Mouse (Mus musculus): ENCODE results near the gene Slc12a1. TPM values are rescaled to one million over a fixed set of nuclear protein-coding genes. Genes with fewer than 3 reads are reported as not detected.
"Not testable (repeated sequence)": the region's sequence is repeated elsewhere in the genome, so short reads cannot be mapped to it uniquely, and the experiment has no call there.

Slc12a1 gene
- 0.11 TPM in 1 of 2 replicates, not detected in the other for polyA plus RNA-seq (2014; fragmentation: Nextera tagmentation; extraction: Ambion mirVana)

GRCm38 (mm10) chr2:125152388-125152787 is at the start of gene Slc12a1:
Gene Slc12a1 (plus strand): TSS chr2:125152505.
- DNase-seq (no peak), ATAC-seq (ENCODE audit: low FRiP score, low TSS enrichment) (no peak)
- no peaks in the 10 kb centered on the region for H3K9me3 ChIP-seq (ENCODE audit: control insufficient read depth, low read length)
- H3K4me2 ChIP-seq (ENCODE audit: low read length): no peak within 1 kb of the TSS
- H3K36me3 ChIP-seq (ENCODE audit: control insufficient read depth, insufficient read depth, low read length): no peaks in the 10 kb centered on the region
- no peaks in the 10 kb centered on the region for H3K27me3 ChIP-seq (ENCODE audit: control insufficient read depth, insufficient read depth, low read length)
- 88% methylated on average over 6 of the region's 6 CpGs for WGBS
- no peaks in the 10 kb centered on the region for H3K4me1 ChIP-seq (ENCODE audit: control insufficient read depth, insufficient read depth, low read length)
- H3K27ac ChIP-seq (replicated peaks; ENCODE audit: low read depth, low read length): no peak within 1 kb of the TSS
- no peak within 1 kb of the TSS for H3K9ac ChIP-seq (replicated peaks; ENCODE audit: low read length)
- no peak within 1 kb of the TSS for H3K4me3 ChIP-seq (replicated peaks; ENCODE audit: low read depth, low read length)

GRCm38 (mm10) chr2:125104491-125104890 is 47.8 kb upstream of the Slc12a1 start:
- H3K36me3 ChIP-seq (ENCODE audit: control insufficient read depth, insufficient read depth, low read length): peaks cover 44% of the 10 kb centered on the region
- WGBS: 97% methylated on average over 13 of the region's 13 CpGs
- H3K27me3 ChIP-seq (ENCODE audit: control insufficient read depth, insufficient read depth, low read length); H3K4me3 ChIP-seq (replicated peaks; ENCODE audit: low read depth, low read length); ATAC-seq (ENCODE audit: low FRiP score, low TSS enrichment); H3K9ac ChIP-seq (replicated peaks; ENCODE audit: low read length); DNase-seq; H3K27ac ChIP-seq (replicated peaks; ENCODE audit: low read depth, low read length); H3K9me3 ChIP-seq (ENCODE audit: control insufficient read depth, low read length); H3K4me1 ChIP-seq (ENCODE audit: control insufficient read depth, insufficient read depth, low read length); H3K4me2 ChIP-seq (ENCODE audit: low read length): not testable (repeated sequence)

- H3K9me3 ChIP-seq (ENCODE audit: control insufficient read depth, low read length); H3K27me3 ChIP-seq (ENCODE audit: control insufficient read depth, insufficient read depth, low read length); ATAC-seq (ENCODE audit: low FRiP score, low TSS enrichment); H3K4me3 ChIP-seq (replicated peaks; ENCODE audit: low read depth, low read length); H3K27ac ChIP-seq (replicated peaks; ENCODE audit: low read depth, low read length); H3K9ac ChIP-seq (replicated peaks; ENCODE audit: low read length); H3K4me1 ChIP-seq (ENCODE audit: control insufficient read depth, insufficient read depth, low read length); H3K4me2 ChIP-seq (ENCODE audit: low read length); DNase-seq: not testable (repeated sequence)
- WGBS: 84% methylated on average over 4 of the region's 4 CpGs
- peaks cover 41% of the 10 kb centered on the region for H3K36me3 ChIP-seq (ENCODE audit: control insufficient read depth, insufficient read depth, low read length)
Measured at GRCm38 (mm10) chr2:125106536-125106935, 45.8 kb upstream of the Slc12a1 start.

DNA sequence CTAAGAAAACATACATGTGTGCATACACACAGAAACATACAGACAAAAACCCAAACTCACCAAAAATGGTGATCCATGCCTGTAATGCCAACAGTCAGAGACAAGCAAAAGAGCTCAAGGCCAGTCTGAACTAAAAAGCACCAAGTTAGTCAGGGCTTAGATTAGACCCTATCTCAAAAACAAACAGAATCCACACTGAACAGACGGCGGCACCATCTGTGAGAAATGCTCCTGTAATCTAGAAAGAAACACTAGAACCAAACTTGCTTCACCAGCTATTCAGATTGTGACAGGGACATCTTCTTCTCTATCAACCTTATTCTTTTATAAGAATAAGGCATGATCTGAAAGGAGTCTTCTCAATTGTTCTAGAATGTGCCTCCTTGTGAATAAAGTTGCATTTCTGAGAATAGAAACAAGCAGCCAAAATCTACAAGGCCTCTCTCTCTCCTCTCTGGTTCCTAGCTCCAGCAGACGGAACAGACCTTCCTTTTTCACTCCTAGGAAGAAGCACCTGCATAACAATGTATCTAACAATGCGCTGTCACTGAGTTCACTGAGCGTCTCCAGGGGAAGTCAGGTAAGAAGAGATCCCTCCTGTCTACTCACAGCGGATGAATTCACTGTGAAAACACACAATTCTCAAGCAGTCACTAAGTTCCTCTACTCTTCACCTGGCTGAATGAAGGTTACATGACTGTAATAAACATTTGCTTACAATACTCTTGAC is 32.8 kb upstream of the Slc12a1 start:
- Histone ChIP-seq H3K27me3 (ENCODE audit: control insufficient read depth, insufficient read depth, low read length) (no peaks in the 10 kb centered on the region), H3K36me3 (ENCODE audit: control insufficient read depth, insufficient read depth, low read length) (peaks cover 11% of the 10 kb centered on the region), H3K4me1 (ENCODE audit: control insufficient read depth, insufficient read depth, low read length) (peaks cover 22% of the 10 kb centered on the region), H3K27ac (replicated peaks; ENCODE audit: low read depth, low read length) (no peak overlapping the region), H3K9ac (replicated peaks; ENCODE audit: low read length) (no peak overlapping the region), H3K9me3 (ENCODE audit: control insufficient read depth, low read length) (no peaks in the 10 kb centered on the region), H3K4me3 (replicated peaks; ENCODE audit: low read depth, low read length) (no peak overlapping the region), H3K4me2 (ENCODE audit: low read length) (peak overlapping the region; percentile 3; the same call in 1 of the 2 replicates)
- DNase-seq (no peak), ATAC-seq (ENCODE audit: low FRiP score, low TSS enrichment) (no peak)
- 67% methylated on average over 6 of the region's 6 CpGs for WGBS

- DNase-seq: peak; percentile 61
- H3K27ac ChIP-seq (replicated peaks; ENCODE audit: low read depth, low read length): peak overlapping the region; percentile 97
- H3K4me3 ChIP-seq (replicated peaks; ENCODE audit: low read depth, low read length): peak overlapping the region; percentile 76
- H3K27me3 ChIP-seq (ENCODE audit: control insufficient read depth, insufficient read depth, low read length): no peaks in the 10 kb centered on the region
- peaks cover 22% of the 10 kb centered on the region for H3K4me1 ChIP-seq (ENCODE audit: control insufficient read depth, insufficient read depth, low read length)
- 2% methylated on average over 4 of the region's 4 CpGs for WGBS
- no peaks in the 10 kb centered on the region for H3K36me3 ChIP-seq (ENCODE audit: control insufficient read depth, insufficient read depth, low read length)
- peak overlapping the region; percentile 70 for H3K4me2 ChIP-seq (ENCODE audit: low read length)
- H3K9me3 ChIP-seq (ENCODE audit: control insufficient read depth, low read length): no peaks in the 10 kb centered on the region
- peak; percentile 44; the same call in 1 of the 2 replicates for ATAC-seq (ENCODE audit: low FRiP score, low TSS enrichment)
- peak overlapping the region; percentile 99 for H3K9ac ChIP-seq (replicated peaks; ENCODE audit: low read length)
Measured at GRCm38 (mm10) chr2:125122288-125122623, 30.0 kb upstream of the Slc12a1 start.

DNA sequence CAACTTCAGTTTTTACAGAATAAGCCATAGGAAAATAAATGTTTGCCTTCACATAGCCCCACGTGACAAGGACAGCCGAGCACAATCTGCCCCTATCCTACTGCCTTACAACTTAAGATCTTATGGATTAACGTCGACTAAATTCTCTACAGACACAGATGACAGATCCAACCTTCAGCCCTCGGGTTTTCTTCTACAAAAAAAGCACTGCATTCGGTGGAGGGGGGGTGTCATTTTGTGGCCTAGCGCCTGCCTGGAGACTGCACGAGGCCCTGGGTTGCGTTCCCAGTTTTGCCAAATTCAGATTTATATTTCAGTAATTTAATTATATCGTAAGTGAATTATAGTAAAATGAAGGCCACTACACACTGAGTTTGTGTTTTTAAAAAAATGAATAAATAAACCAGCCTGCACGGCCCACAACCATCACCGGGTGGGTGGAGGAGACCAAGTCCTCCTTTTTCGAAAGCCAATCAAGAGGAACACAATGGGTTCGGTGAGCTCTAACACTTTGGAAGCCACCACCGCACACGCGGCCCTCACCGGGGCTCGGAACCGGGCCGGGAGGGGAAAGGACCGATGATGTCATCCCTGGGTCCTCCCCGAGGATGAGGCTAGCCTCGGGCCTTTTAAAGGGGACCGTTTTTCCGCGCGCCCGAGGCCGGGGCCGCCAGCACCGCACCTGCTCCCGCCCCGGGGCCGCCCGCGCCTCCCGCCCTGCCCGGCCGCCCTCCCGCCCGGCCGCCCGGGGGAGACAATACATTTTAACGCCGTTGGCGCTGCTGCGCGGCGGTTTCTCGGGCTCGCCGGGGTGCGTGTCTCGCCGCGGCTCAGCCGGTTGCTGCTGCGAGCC is 29.5 kb upstream of the Slc12a1 start:
- DNase-seq: peak; percentile 72
- peak overlapping the region; percentile 70 for H3K4me2 ChIP-seq (ENCODE audit: low read length)
- no peaks in the 10 kb centered on the region for H3K9me3 ChIP-seq (ENCODE audit: control insufficient read depth, low read length)
- H3K36me3 ChIP-seq (ENCODE audit: control insufficient read depth, insufficient read depth, low read length): no peaks in the 10 kb centered on the region
- H3K27ac ChIP-seq (replicated peaks; ENCODE audit: low read depth, low read length): peak overlapping the region; percentile 97
- WGBS: under 1% methylated on average over 57 of the region's 59 CpGs
- H3K27me3 ChIP-seq (ENCODE audit: control insufficient read depth, insufficient read depth, low read length): no peaks in the 10 kb centered on the region
- H3K4me3 ChIP-seq (replicated peaks; ENCODE audit: low read depth, low read length): peak overlapping the region; percentile 76
- peak; percentile 74 for ATAC-seq (ENCODE audit: low FRiP score, low TSS enrichment)
- peaks cover 22% of the 10 kb centered on the region for H3K4me1 ChIP-seq (ENCODE audit: control insufficient read depth, insufficient read depth, low read length)
- peak overlapping the region; percentile 99 for H3K9ac ChIP-seq (replicated peaks; ENCODE audit: low read length)

- H3K9me3 ChIP-seq (ENCODE audit: control insufficient read depth, low read length): no peaks in the 10 kb centered on the region
- H3K27ac ChIP-seq (replicated peaks; ENCODE audit: low read depth, low read length): peak within 1 kb of the TSS; percentile 97
- DNase-seq: peak; percentile 95
- peak within 1 kb of the TSS; percentile 76 for H3K4me3 ChIP-seq (replicated peaks; ENCODE audit: low read depth, low read length)
- H3K4me1 ChIP-seq (ENCODE audit: control insufficient read depth, insufficient read depth, low read length): peaks cover 22% of the 10 kb centered on the region
- peak within 1 kb of the TSS; percentile 70 for H3K4me2 ChIP-seq (ENCODE audit: low read length)
- H3K9ac ChIP-seq (replicated peaks; ENCODE audit: low read length): peak within 1 kb of the TSS; percentile 99
- no peaks in the 10 kb centered on the region for H3K36me3 ChIP-seq (ENCODE audit: control insufficient read depth, insufficient read depth, low read length)
- no peaks in the 10 kb centered on the region for H3K27me3 ChIP-seq (ENCODE audit: control insufficient read depth, insufficient read depth, low read length)
- peak; percentile 92 for ATAC-seq (ENCODE audit: low FRiP score, low TSS enrichment)
- WGBS: 2% methylated on average over 38 of the region's 48 CpGs
Measured at GRCm38 (mm10) chr2:125123477-125123852, 28.8 kb upstream of the Slc12a1 start, which contains the start of gene Myef2. Gene Myef2 (minus strand): TSS chr2:125123661.

GRCm38 (mm10) chr2:125125824-125126223 is 26.5 kb upstream of the Slc12a1 start:
- DNase-seq (no peak), ATAC-seq (ENCODE audit: low FRiP score, low TSS enrichment) (no peak)
- no peak overlapping the region for H3K4me2 ChIP-seq (ENCODE audit: low read length)
- no peak overlapping the region for H3K27ac ChIP-seq (replicated peaks; ENCODE audit: low read depth, low read length)
- no peak overlapping the region for H3K4me3 ChIP-seq (replicated peaks; ENCODE audit: low read depth, low read length)
- no peak overlapping the region for H3K9ac ChIP-seq (replicated peaks; ENCODE audit: low read length)
- WGBS: 35% methylated on average over 4 of the region's 4 CpGs
- peaks cover 13% of the 10 kb centered on the region for H3K4me1 ChIP-seq (ENCODE audit: control insufficient read depth, insufficient read depth, low read length)
- no peaks in the 10 kb centered on the region for H3K27me3 ChIP-seq (ENCODE audit: control insufficient read depth, insufficient read depth, low read length)
- no peaks in the 10 kb centered on the region for H3K36me3 ChIP-seq (ENCODE audit: control insufficient read depth, insufficient read depth, low read length)
- no peaks in the 10 kb centered on the region for H3K9me3 ChIP-seq (ENCODE audit: control insufficient read depth, low read length)

All from midbrain, embryonic 14.5 days (tissue).